Mouse (Mus musculus) heart, embryonic 14.5 days (tissue): ENCODE data around the gene Cep295nl. TPM values are rescaled to one million over a fixed set of nuclear protein-coding genes. Genes with fewer than 3 reads are reported as not detected.

Source experiments
- ATAC-seq: fragments of 200-750 bp; cut with Nextera tagmentation; 2 replicates; pipeline ENCODE4 v1.8.0; 2017; ENCODE audit warnings: low read depth, moderate TSS enrichment; ENCODE audit not compliant: insufficient number of reproducible peaks, insufficient read depth, low FRiP score
- H3K27ac ChIP-seq, 2 experiments: fragments of 200-500 bp in 1 of 2; fragments of 300-500 bp in 1 of 2; sonication (generic) in 1 of 2; replicated peaks in 1 of 2; 2 replicates each; pipeline ENCODE4 v1.5.1; 2012 to 2014; ENCODE audit warnings: low read depth in 2 of 2, low read length in 2 of 2, control low read depth in 1 of 2, mild to moderate bottlenecking in 1 of 2, mixed read lengths in 1 of 2; ENCODE audit not compliant: control insufficient read depth in 1 of 2, insufficient read depth in 1 of 2
- H3K27me3 ChIP-seq: fragments of 300-500 bp; sonication (generic); 2 replicates; pipeline ENCODE4 v1.6.1; 2014; ENCODE audit warnings: mild to moderate bottlenecking, low read length, control low read depth; ENCODE audit not compliant: control insufficient read depth, insufficient read depth
- H3K36me3 ChIP-seq: fragments of 300-500 bp; sonication (generic); 2 replicates; pipeline ENCODE4 v1.6.1; 2014; ENCODE audit warnings: mild to moderate bottlenecking, control low read depth, low read length, mixed read lengths; ENCODE audit not compliant: control insufficient read depth, insufficient read depth
- H3K4me1 ChIP-seq, 2 experiments: fragments of 200-500 bp in 1 of 2; fragments of 300-500 bp in 1 of 2; sonication (generic) in 1 of 2; 2 replicates each; pipeline ENCODE4 v1.6.1; 2012 to 2014; ENCODE audit warnings: low read length in 2 of 2, control low read depth in 1 of 2, mixed read lengths in 1 of 2; ENCODE audit not compliant: control insufficient read depth in 2 of 2, insufficient read depth in 2 of 2
- H3K4me2 ChIP-seq: fragments of 300-500 bp; sonication (generic); 2 replicates; pipeline ENCODE4 v1.6.1; 2014; ENCODE audit warnings: mild to moderate bottlenecking, low read length
- H3K4me3 ChIP-seq, 2 experiments: fragments of 200-500 bp in 1 of 2; fragments of 300-500 bp in 1 of 2; sonication (generic) in 1 of 2; 2 replicates each; pipeline ENCODE4 v1.5.1; 2012 to 2014; ENCODE audit warnings: low read length in 2 of 2, mild to moderate bottlenecking in 2 of 2, control low read depth in 1 of 2, low read depth in 1 of 2, moderate library complexity in 1 of 2; ENCODE audit not compliant: control insufficient read depth in 1 of 2, insufficient read depth in 1 of 2
- H3K9ac ChIP-seq: fragments of 300-500 bp; sonication (generic); 2 replicates; pipeline ENCODE4 v1.6.1; 2014; ENCODE audit warnings: mild to moderate bottlenecking, low read length
- H3K9me3 ChIP-seq: fragments of 300-500 bp; sonication (generic); 2 replicates; pipeline ENCODE4 v1.6.1; 2016; ENCODE audit warnings: low read length, control low read depth; ENCODE audit not compliant: control insufficient read depth
- WGBS: fragments of 180-500 bp; shearing (Covaris S2); extraction: QIAGEN DNeasy Blood & Tissue Kit; methylation state at CpG from one replicate; pipeline ENCODE4 v1.1.7; 2014; 5-methylcytosine and 5-hydroxymethylcytosine counted together
- polyA plus RNA-seq: library from polyadenylated mRNA; unstranded; fragments of >200 nt; fragmentation: Nextera tagmentation; extraction: Ambion mirVana; gene quantifications from 2 replicates; pipeline ENCODE4 v1.2.1, GENCODE M21; 2014

The Cep295nl gene
- polyA plus RNA-seq, 1 experiment from 2014 or later = 0.45 TPM

DNA sequence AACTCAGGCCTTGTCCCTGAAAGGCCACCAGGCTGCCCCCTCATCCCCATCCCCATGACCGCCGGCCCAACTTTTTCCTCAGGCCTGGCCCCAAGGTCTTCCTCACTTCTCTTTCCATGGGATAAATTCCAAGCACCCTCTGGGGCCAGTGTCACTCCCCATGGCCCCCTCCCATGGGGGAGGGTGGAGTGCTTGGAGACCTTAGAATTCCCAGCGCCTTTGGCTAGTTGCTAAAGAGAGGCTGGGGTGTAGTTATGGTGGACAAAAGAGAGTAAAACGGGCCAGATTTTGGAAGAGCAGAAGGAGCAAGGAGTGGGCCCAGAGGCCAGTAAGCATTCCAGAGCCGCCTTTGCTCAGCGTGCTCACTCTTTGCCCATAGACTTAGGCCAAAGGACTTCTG lies 13.3 kb upstream of the Cep295nl start, which contains the start of gene Timp2:
Gene Timp2 (minus strand): TSS at position 101 of the 400 bp plus-strand sequence.
- Histone ChIP-seq H3K9me3 (no peaks in the 10 kb centered on the region), H3K27me3 (no peaks in the 10 kb centered on the region), H3K4me3 (peak within 1 kb of the TSS; percentile 71 to 87), H3K4me2 (peak within 1 kb of the TSS; percentile 84), H3K27ac (peak within 1 kb of the TSS; percentile 59 to 89), H3K4me1 (peaks cover 16 to 23% of the 10 kb centered on the region in 2 experiments), H3K9ac (peak within 1 kb of the TSS; percentile 97), H3K36me3 (peaks cover 7% of the 10 kb centered on the region; the same call in 1 of the 2 replicates)
- WGBS = 38% methylated on average over 6 of the region's 6 CpGs
- no peak; the same call in 1 of the 2 replicates for ATAC-seq

DNA sequence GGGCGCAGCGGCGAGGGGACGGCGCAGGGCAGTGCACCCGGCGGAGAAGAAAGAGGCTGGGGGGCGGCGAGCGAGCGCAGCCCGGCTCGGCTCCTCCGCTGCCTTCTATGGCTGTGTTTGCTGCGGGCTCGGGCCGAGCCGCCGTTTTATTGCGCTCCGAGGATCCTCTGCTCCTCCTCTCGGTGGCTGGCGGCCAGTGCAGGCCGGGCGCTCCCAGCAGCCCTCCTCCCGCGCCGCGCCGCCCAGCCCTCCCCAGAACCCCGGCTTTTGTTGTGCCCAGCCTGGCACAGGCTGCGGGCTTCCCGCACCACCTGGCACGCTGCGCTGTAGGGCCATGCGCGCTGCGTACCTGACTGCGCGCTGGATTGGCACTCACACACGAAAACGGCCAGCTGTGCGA lies 12.9 kb upstream of the Cep295nl start:
- under 1% methylated on average over 43 of the region's 43 CpGs for WGBS
- peak overlapping the region; percentile 97 for H3K9ac ChIP-seq

DNA sequence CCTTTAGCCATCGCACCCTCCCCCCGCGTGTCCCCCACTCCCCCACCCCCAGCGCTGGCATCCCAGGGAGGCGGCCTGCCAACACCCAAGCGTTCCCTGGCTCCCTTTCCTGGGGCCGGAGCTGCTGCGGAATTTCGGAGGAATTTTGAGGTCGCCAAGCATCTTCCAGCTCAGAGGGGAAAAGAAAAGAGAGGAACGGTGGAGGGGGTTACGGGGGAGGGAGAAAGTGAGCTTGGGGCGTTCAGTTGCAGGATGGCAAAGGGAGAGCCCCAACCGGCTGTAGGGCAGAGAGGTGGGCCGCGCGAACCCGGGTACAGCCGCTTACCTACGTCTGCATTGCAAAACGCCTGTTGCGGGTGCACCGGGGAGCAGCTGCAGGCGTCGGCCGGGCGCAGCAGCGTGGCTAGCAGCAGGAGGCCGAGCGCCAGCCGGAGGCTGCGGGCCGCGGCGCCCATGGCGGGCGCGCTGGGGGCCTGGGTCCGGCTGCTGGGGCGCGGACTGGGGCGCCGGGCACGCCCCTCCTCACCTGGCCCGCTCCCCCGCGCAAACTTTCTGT lies 12.4 kb upstream of the Cep295nl start:
- ATAC-seq = 0 out of 2 replicates have a peak, but pooled peaks have one; percentile 9
- Histone ChIP-seq H3K4me2 (peak overlapping the region; percentile 84), H3K36me3 (peaks cover 7% of the 10 kb centered on the region; the same call in 1 of the 2 replicates), H3K4me3 (peak overlapping the region; percentile 71 to 87), H3K4me1 (peaks cover 14 to 21% of the 10 kb centered on the region in 2 experiments), H3K9ac (peak overlapping the region; percentile 97), H3K27me3 (no peaks in the 10 kb centered on the region), H3K27ac (peak overlapping the region; percentile 59 to 89), H3K9me3 (no peaks in the 10 kb centered on the region)
- WGBS = under 1% methylated on average over 46 of the region's 47 CpGs

More for the DNA sequence above, 12.9 kb upstream of the Cep295nl start:
- Histone ChIP-seq H3K4me2 (peak overlapping the region; percentile 84), H3K27ac (peak overlapping the region; percentile 59 to 89), H3K9me3 (no peaks in the 10 kb centered on the region), H3K4me3 (peak overlapping the region; percentile 71 to 87), H3K4me1 (peaks cover 14 to 21% of the 10 kb centered on the region in 2 experiments), H3K27me3 (no peaks in the 10 kb centered on the region), H3K36me3 (peaks cover 7% of the 10 kb centered on the region; the same call in 1 of the 2 replicates)
- ATAC-seq = peak; percentile 86

DNA sequence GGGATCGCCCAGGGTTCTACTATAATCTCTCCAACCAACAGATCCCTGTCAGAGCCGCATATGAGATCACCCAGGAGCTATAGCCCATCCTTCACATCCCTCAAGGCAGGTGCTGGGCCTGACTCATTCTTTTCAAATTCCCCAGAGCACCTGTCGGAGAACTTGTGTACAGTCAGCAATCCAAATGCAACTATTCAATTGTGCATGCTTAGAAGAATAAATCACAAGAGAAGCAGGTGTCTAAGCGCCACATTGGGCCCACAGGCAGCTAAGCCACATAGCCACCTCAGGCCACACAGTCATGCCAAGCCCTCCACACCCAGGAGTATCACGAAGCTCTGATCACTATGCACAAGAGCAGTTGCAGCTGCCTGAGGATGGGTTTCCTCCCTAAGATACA lies 7.2 kb upstream of the Cep295nl start:
- no peaks in the 10 kb centered on the region for H3K27me3 ChIP-seq
- no peak overlapping the region for H3K4me3 ChIP-seq
- peaks cover 31 to 40% of the 10 kb centered on the region in 2 experiments for H3K4me1 ChIP-seq
- H3K36me3 ChIP-seq = peaks cover 7% of the 10 kb centered on the region; the same call in 1 of the 2 replicates
- H3K27ac ChIP-seq = peak overlapping the region in 1 of 2 experiments; percentile 63; a peak in 2 of 4 replicates
- no peak for ATAC-seq
- no peak overlapping the region for H3K4me2 ChIP-seq
- H3K9ac ChIP-seq = no peak overlapping the region
- whole genome bisulfite sequencing = 87% methylated on average over 5 of the region's 5 CpGs
- no peaks in the 10 kb centered on the region for H3K9me3 ChIP-seq

DNA sequence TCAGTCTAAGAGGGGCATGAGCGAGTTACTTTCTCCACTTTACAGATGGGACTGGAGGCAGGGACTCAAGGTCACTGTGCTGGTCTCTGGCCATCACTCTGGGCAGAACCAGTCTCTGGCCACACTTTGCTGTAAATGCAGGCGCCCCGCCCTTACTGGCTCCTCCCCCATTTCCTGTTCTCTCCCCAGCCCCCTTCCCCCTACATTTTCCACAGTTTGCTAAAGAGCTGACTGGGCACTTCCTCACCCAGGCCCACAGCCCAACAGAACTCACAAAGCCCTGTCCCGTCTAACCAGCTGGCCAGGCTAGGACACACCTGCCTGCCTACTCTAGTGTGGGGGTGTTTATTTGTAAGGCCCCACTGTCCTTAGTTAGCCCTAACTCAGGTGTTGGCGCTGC lies 6.6 kb upstream of the Cep295nl start:
- 57% methylated on average over 5 of the region's 5 CpGs for WGBS
- Histone ChIP-seq H3K27me3 (no peaks in the 10 kb centered on the region), H3K36me3 (peaks cover 7% of the 10 kb centered on the region; the same call in 1 of the 2 replicates), H3K4me1 (peaks cover 28 to 37% of the 10 kb centered on the region in 2 experiments), H3K4me3 (no peak overlapping the region), H3K9ac (no peak overlapping the region), H3K4me2 (no peak overlapping the region), H3K27ac (peak overlapping the region; percentile 45 to 63; a peak in 3 of 4 replicates), H3K9me3 (no peaks in the 10 kb centered on the region)
- ATAC-seq = peak; percentile 59; the same call in 1 of the 2 replicates

DNA sequence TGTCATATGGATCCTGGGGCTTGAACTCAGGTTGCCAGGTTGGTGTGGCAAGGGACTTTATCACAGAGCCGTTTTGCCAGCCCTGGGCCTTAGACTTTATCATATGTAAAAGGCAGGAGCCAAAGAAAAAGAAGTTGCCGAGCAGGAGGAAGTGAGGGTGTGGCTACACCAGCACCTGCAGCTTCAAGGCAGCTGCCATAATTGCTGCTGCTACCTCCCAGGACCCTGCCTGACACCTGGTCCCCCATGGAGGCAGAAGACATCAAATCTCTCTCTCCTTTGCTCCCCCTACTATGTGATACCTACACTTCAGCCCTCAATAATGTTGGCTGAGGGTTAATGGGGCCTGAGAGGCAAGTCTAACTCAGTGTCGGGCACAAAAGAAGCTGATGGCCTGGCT lies 6.1 kb upstream of the Cep295nl start:
- WGBS = 63% methylated on average over 3 of the region's 3 CpGs
- no peak overlapping the region for H3K9ac ChIP-seq
- H3K4me2 ChIP-seq = no peak overlapping the region
- no peaks in the 10 kb centered on the region for H3K9me3 ChIP-seq
- peaks cover 27 to 35% of the 10 kb centered on the region in 2 experiments for H3K4me1 ChIP-seq
- peak overlapping the region; percentile 25 to 45; a peak in 2 of 4 replicates for H3K27ac ChIP-seq
- H3K36me3 ChIP-seq = peaks cover 7% of the 10 kb centered on the region; the same call in 1 of the 2 replicates
- no peak overlapping the region for H3K4me3 ChIP-seq
- no peaks in the 10 kb centered on the region for H3K27me3 ChIP-seq
- no peak for ATAC-seq

GRCm38 (mm10) chr11:118347911-118348310 lies 5.6 kb upstream of the Cep295nl start:
- no peak for ATAC-seq
- Histone ChIP-seq H3K4me2 (no peak overlapping the region), H3K9me3 (no peaks in the 10 kb centered on the region), H3K27ac (no peak overlapping the region), H3K4me1 (peaks cover 25 to 30% of the 10 kb centered on the region in 2 experiments), H3K9ac (no peak overlapping the region), H3K36me3 (peaks cover 6% of the 10 kb centered on the region; the same call in 1 of the 2 replicates), H3K4me3 (no peak overlapping the region), H3K27me3 (no peaks in the 10 kb centered on the region)
- WGBS = 90% methylated on average over 12 of the region's 12 CpGs
